Mouse (Mus musculus) brain, embryonic 14.5 days (tissue): ENCODE data around the gene Dcaf15. TPM values are rescaled to one million over a fixed set of nuclear protein-coding genes. Genes with fewer than 3 reads are reported as not detected.

Experiments used
- DNase-seq: peaks from one replicate; pipeline ENCODE4 v3.0.0-alpha.2; 2011; ENCODE audit warnings: low read depth
- CTCF ChIP-seq: fragments of 200-500 bp; IDR thresholded peaks from 2 replicates; pipeline ENCODE4 v1.5.1; 2012; ENCODE audit warnings: inconsistent platforms, mild to moderate bottlenecking, moderate library complexity, borderline replicate concordance; ENCODE audit not compliant: insufficient read depth, insufficient read length; ENCODE audit errors: extremely low read depth
- POLR2A ChIP-seq: fragments of 200-500 bp; IDR thresholded peaks from 2 replicates; pipeline ENCODE4 v1.6.1; 2012; ENCODE audit warnings: mild to moderate bottlenecking, inconsistent platforms, borderline replicate concordance; ENCODE audit not compliant: poor library complexity, insufficient read depth, insufficient read length, severe bottlenecking; ENCODE audit errors: extremely low read depth
- polyA plus RNA-seq: library from polyadenylated mRNA; depleted of rRNA; stranded (reverse); fragments of >200 nt; gene quantifications from 2 replicates; pipeline ENCODE4 v1.2.3, GENCODE M21; 2012; rRNA removed

Gene Dcaf15
- polyA plus RNA-seq = 109 and 153 TPM in 2 replicates

DNA sequence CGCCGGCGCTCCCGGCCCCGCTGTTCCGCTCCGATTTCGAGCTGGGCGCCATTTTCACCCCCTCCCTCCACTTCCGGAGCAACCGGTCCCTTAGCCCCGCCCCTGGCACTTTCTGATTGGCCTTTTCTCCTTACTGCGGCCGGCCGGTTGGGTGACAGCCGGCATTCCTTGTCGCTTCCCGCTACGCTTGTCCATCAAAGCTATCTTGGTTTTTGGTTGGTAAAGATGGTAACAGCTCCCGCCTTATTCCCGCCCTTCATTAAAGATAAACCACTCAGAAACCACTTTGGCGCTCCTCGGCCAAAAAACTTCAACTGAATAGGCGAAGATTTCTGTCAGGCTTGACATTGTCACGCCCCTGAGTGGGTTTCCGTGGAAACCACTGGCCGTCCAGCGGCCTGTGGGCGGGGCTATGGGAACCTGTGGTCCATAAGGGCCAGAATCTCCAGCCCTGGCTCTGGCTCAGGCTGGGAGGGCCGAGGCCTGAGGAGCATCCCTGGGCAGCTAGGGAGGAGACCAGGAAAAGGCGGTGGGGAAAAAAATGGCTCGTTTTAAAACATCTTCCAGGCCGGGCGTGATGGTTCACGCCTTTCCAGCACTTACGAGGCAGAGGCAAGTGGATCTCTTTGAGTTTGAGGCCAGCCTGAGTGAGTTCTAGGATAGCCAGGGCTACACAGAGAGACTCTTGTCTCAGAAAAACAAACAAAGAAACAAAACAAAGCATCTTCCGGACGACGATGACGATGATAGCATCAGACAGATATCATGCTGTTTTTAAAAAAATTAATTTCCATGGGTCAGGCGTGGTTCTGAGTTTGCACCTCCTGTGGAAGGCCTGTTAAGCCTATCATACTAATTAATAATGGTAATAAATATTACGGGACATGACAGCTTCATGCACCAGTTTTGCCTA, at the start of gene Dcaf15:
TSS of gene Dcaf15 (minus strand) at position 72 of the 913 bp plus-strand sequence.
- TF ChIP-seq CTCF (no peak), POLR2A (peak; percentile 71; the same call in 1 of the 2 replicates)
- DNase-seq = peak; percentile 100

- DNase-seq = no peak
- TF ChIP-seq CTCF = no peak
- no peak for TF ChIP-seq POLR2A
Observed at GRCm38 (mm10) chr8:84149181-84149580, 44.6 kb upstream of the Dcaf15 start.

GRCm38 (mm10) chr8:84148531-84148850, 43.9 kb upstream of the Dcaf15 start:
- TF ChIP-seq CTCF (no peak), POLR2A (no peak)
- DNase-seq = no peak

DNA sequence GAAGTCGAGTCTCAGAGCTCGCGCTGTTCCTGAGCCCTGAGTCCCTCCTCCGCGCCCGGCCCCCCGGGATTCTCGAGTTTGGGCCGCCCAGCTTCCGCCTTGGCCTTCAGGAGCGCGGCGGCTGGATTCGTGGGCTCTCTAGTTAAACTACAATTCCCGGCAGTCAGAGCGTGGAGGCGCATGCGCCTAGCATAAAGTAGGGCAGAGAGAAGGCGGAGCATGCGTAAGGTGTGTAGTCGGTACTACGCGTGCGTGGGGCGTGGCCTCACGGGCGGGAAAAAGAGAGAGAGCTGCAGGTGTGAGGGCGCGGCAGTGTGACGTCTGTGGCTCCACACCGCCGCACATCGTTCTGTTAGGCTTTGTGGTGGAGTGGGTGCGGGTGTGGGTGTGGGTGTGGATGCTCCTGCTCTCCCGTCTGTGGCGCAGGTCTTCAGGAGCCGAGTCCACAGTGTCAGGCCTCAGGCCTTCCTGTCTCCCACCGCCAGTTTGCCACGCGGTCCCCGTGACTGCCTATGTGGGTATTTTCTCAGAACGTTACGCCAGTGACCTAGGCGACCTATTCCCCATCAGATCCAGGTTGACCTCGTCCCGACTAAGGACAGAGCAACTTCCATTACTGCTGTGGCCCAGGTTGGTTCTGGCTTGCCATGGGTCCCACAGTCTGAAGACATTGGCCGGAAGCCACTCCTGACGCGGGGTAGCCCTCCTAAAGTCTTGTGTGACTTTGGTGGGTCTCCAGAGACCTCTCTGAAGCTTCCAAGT, 43.4 kb upstream of the Dcaf15 start, which contains the start of the genes Cc2d1a and 4930432K21Rik:
TSS of gene Cc2d1a (minus strand) at position 168 of the 762 bp plus-strand sequence.
TSS of gene 4930432K21Rik (plus strand) at position 257 of the 762 bp plus-strand sequence.
- TF ChIP-seq POLR2A (peak; percentile 59; the same call in 1 of the 2 replicates), CTCF (no peak)
- DNase-seq = peak; percentile 98

GRCm38 (mm10) chr8:84147324-84147766, 42.8 kb upstream of the Dcaf15 start:
- DNase-seq = no peak

GRCm38 (mm10) chr8:84144636-84145245, 40.2 kb upstream of the Dcaf15 start:
- TF ChIP-seq POLR2A (no peak), CTCF (no peak)
- no peak for DNase-seq

More at GRCm38 (mm10) chr8:84147324-84147766, 42.8 kb upstream of the Dcaf15 start:
- TF ChIP-seq CTCF = no peak
- TF ChIP-seq POLR2A = no peak

- TF ChIP-seq POLR2A = no peak
- TF ChIP-seq CTCF = no peak
- no peak for DNase-seq
Observed at GRCm38 (mm10) chr8:84140838-84141237, 36.3 kb upstream of the Dcaf15 start.

GRCm38 (mm10) chr8:84137848-84138247, 33.3 kb upstream of the Dcaf15 start:
- no peak for DNase-seq
- TF ChIP-seq POLR2A (no peak), CTCF (no peak)

DNA sequence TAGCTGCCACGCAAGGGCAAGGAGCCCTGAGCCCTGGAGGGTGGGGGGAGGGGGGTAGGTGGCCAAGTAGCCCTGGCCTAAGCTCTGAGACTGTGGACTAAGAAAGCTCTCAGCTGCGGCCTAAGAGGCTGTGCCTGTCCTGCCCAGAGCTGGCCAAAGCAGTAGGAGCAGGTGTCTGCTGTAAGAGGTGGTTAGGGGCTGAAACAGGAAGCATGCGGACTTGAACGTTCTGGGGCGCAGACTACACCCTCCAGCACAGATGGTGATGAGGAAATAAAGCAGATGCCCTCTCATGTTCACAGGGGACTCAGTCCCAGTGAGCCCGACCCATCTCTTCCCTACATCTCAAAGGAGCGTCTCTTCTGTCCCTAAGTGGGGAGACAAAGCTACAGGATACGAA, 27.7 kb upstream of the Dcaf15 start:
- DNase-seq = no peak
- TF ChIP-seq POLR2A = no peak
- TF ChIP-seq CTCF = no peak

DNA sequence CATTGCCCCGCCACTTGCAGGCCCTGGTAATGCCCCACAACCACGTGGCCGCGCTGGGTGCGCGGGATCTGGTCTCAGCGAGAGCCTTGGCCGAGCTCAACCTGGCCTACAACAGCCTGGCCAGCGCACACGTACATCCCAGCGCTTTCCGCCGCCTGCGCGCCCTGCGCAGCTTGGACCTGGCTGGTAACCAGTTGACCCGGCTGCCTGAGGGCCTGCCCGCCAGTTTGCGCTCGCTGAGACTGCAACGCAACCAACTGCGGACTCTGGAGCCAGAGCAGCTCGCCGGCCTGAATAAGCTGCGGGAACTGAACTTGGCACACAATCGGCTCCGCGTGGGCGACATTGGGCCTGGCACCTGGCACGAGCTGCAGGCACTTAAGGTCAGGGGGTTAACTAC, 26.2 kb upstream of the Dcaf15 start:
- TF ChIP-seq POLR2A = no peak
- TF ChIP-seq CTCF = no peak
- DNase-seq = peak; percentile 22

GRCm38 (mm10) chr8:84128277-84128676, 23.7 kb upstream of the Dcaf15 start:
- TF ChIP-seq POLR2A = no peak
- TF ChIP-seq CTCF = no peak
- peak; percentile 7 for DNase-seq
